Mouse (Mus musculus) inflammation-experienced regulatory T-cells, adult 16 weeks (primary cell): Measurements from ENCODE around the gene Galntl6. TPM values are rescaled to one million over a fixed set of nuclear protein-coding genes. Genes with fewer than 3 reads are reported as not detected.

Experiments
- polyA plus RNA-seq: library from polyadenylated mRNA; unstranded; fragments of 100-300 nt; shearing (Covaris generic); gene quantifications from one replicate; pipeline ENCODE4 v1.2.1, GENCODE M21; 2017

The Galntl6 gene
- polyA plus RNA-seq: 0.05 TPM

GRCm38 (mm10) chr8:58912196-58912839 lies at the start of gene Galntl6:
Galntl6 (minus strand) TSS chr8:58912640.

GRCm38 (mm10) chr8:58911677-58912076 lies 763 bp downstream of the Galntl6 start, which contains the start of gene BC030500:
BC030500 (plus strand) TSS chr8:58911755.

Other genes starting within 250 kb of the Galntl6 start
- not detected for gene BC030500, start 885 bp downstream of the Galntl6 start, polyA plus RNA-seq